In genomic region chr17:84096345-84097260, GRCm38 (mm10) we compare ENCODE assay signal across 9 mouse cellular contexts.
DNase-seq lines count a peak whose midpoint lies in the region; ATAC-seq and TF ChIP-seq lines count a peak whose summit lies in the region.
"Had no signal": no experiment of that assay in that cellular context is flagged by ENCODE, and none has a peak within 500 bp of the region (broad histone marks: within the 10 kb centered on the region; RNA-seq: fewer than 3 reads in every experiment).

No protein-coding gene starts in this region.

- no peaks in the 10 kb centered on the region for H3K36me3 ChIP-seq in spleen, adult 2 months (ENCODE audit: control insufficient read depth, insufficient read depth, low read length)
- H3K36me3 ChIP-seq in embryonic facial prominence, embryonic 13.5 days = no peaks in the 10 kb centered on the region

- no peak for TF ChIP-seq POLR2A in spleen, adult 2 months (IDR thresholded peaks at IDR 0.05; ENCODE audit: low read depth, low read length)

- H3K4me3 ChIP-seq in spleen, adult 2 months (ENCODE audit: extremely low read depth, insufficient read depth, insufficient read length) = peak overlapping the region; percentile 19; the same call in 1 of the 2 replicates
- H3K4me3 ChIP-seq in embryonic facial prominence, embryonic 13.5 days = peak overlapping the region; percentile 40

- H3K9ac ChIP-seq in embryonic facial prominence, embryonic 13.5 days = peak overlapping the region; percentile 72

- ATAC-seq in embryonic facial prominence, embryonic 13.5 days (ENCODE audit: insufficient number of reproducible peaks, insufficient read depth, low FRiP score, low TSS enrichment, low read depth) = peak; percentile 57
- ATAC-seq in erythroblast, adult 5-6 weeks (replicated peaks; ENCODE audit: low FRiP score, poor library complexity, severe bottlenecking) = no peak
- ATAC-seq: Patski had no signal

- H3K27ac ChIP-seq in spleen, adult 2 months (ENCODE audit: insufficient read depth, low read length) = peak overlapping the region; percentile 73
- peak overlapping the region; percentile 24; the same call in 1 of the 2 replicates for H3K27ac ChIP-seq in embryonic facial prominence, embryonic 13.5 days

- peak overlapping the region; percentile 70 for H3K4me2 ChIP-seq in embryonic facial prominence, embryonic 13.5 days

- DNase-seq in spleen, adult 2 months (ENCODE audit: low read depth in 1 of 2, low spot score in 2 of 2) = no peak
- no peak for DNase-seq in spleen, adult 12 weeks (ENCODE audit: low spot score)
- DNase-seq in heart, postnatal 25 days (ENCODE audit: low spot score) = peak; percentile 40
- peak; percentile 74 to 84 for DNase-seq in layer of hippocampus, postnatal 36 days
- peak; percentile 70 to 82 for DNase-seq in lung, postnatal 4 days
- peak; percentile 66 for DNase-seq in right cerebral cortex, postnatal 14 days

- intact Hi-C loops in heart, postnatal 25 days (cut with DNase I) = no loop called here

- H3K4me1 ChIP-seq in spleen, adult 2 months (ENCODE audit: control insufficient read depth, insufficient read depth, insufficient read length) = peaks cover 11% of the 10 kb centered on the region; the same call in 1 of the 2 replicates
- H3K4me1 ChIP-seq in embryonic facial prominence, embryonic 13.5 days = peaks cover 33% of the 10 kb centered on the region

- peaks cover 9% of the 10 kb centered on the region for H3K27me3 ChIP-seq in spleen, adult 2 months (ENCODE audit: control insufficient read depth, insufficient read depth, low read length)
- H3K27me3 ChIP-seq in embryonic facial prominence, embryonic 13.5 days = no peaks in the 10 kb centered on the region
- H3K27me3 ChIP-seq: Patski had no signal

- no peaks in the 10 kb centered on the region for H3K9me3 ChIP-seq in embryonic facial prominence, embryonic 13.5 days

- no peak for TF ChIP-seq CTCF in spleen, adult 2 months (IDR thresholded peaks at IDR 0.05; ENCODE audit: extremely low read depth, insufficient read depth, insufficient read length, insufficient replicate concordance)

- WGBS in spleen, adult 2 months = 22% methylated on average over 59 of the region's 59 CpGs
- 4% methylated on average over 59 of the region's 59 CpGs for WGBS in embryonic facial prominence, embryonic 13.5 days

Comparison
In these comparisons a context has a peak if more than half of its experiments do, and no peak if none do; other contexts are left out.
1. DNase-seq: peak in heart, postnatal 25 days (single experiment), layer of hippocampus, postnatal 36 days (2 of 2), lung, postnatal 4 days (2 of 2) and right cerebral cortex, postnatal 14 days (single experiment); none in spleen, adult 2 months (0 of 2) and spleen, adult 12 weeks (single experiment).